Mouse (Mus musculus): ENCODE measurements around the gene Igf2r.

DNA sequence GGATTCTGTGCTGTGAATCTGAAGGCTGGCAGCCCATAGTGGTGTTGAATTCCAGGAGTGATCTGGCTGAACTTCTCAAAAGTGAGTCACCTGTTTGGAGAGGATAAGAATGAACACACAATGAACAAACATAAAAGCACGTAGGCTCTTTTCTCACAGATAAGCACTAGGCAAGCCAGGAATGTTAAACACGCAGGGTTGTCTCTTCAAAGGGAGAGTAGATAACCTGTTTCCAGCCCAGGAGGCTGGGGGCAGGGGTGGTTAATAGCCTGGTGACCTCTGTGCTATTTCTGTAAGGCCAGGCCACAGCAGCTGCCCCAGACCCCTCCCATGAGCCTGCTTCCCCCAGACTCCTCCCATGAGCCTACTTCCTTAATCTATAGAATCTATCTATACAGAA is 29.1 kb downstream of the Igf2r start:
- TF ChIP-seq POLR2A (IDR thresholded peaks at IDR 0.05; ENCODE audit: control insufficient read depth, low read depth, low read length) (no peak), CTCF (IDR thresholded peaks at IDR 0.05; ENCODE audit: control insufficient read depth, insufficient read depth, insufficient replicate concordance, low read depth, low read length) (no peak)

Measured in testis, adult 2 months (tissue).